In the genomic region with DNA sequence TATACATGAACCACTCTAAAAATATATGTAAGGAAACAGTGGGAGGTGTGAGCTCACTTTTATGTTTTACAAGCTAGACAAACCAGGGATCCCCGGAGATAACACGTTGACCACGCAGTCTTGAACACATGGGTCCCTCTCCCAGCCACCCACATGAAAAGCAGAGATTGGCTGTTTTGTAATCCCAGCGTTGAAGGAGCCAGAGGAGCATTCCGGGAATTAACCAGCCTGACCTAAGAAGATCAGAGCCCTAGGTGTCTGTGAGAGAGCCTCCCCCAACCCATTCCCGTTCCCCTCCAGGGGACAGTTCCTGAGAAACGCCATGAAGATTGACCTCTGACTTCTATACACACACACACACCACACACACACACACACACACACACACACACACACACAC, we compare ENCODE assay signal across 10 mouse cellular contexts. TPM values are rescaled to one million over a fixed set of nuclear protein-coding genes. Genes with fewer than 3 reads are reported as not detected.
DNase-seq lines count a peak whose midpoint lies in the region; ATAC-seq and TF ChIP-seq lines count a peak whose summit lies in the region.
"Had no signal": no experiment of that assay in that cellular context is flagged by ENCODE, and none has a peak within 500 bp of the region (broad histone marks: within the 10 kb centered on the region; RNA-seq: fewer than 3 reads in every experiment).

No protein-coding gene starts in this region.

- no peak overlapping the region for H3K27ac ChIP-seq in lung, embryonic 14.5 days (ENCODE audit: low read depth)
- no peak overlapping the region for H3K27ac ChIP-seq in embryonic facial prominence, embryonic 12.5 days
- no peak overlapping the region for H3K27ac ChIP-seq in intestine, embryonic 16.5 days (ENCODE audit: low read length)
- H3K27ac ChIP-seq in olfactory bulb, adult 2 months (ENCODE audit: insufficient read depth, low read depth, low read length): no peak overlapping the region

- peak overlapping the region; percentile 52 for H3K4me3 ChIP-seq in lung, embryonic 14.5 days (ENCODE audit: low read depth, low read length)
- peak overlapping the region; percentile 53 for H3K4me3 ChIP-seq in embryonic facial prominence, embryonic 12.5 days
- H3K4me3 ChIP-seq in intestine, embryonic 16.5 days (ENCODE audit: low read length): peak overlapping the region; percentile 60; the same call in 1 of the 2 replicates
- H3K4me3 ChIP-seq in olfactory bulb, adult 2 months (ENCODE audit: insufficient read depth, low read depth, low read length): peak overlapping the region; percentile 62

- H3K27me3 ChIP-seq in lung, embryonic 14.5 days (ENCODE audit: insufficient read depth, low read length): peaks cover 38% of the 10 kb centered on the region
- H3K27me3 ChIP-seq in embryonic facial prominence, embryonic 12.5 days: peaks cover 32% of the 10 kb centered on the region
- peaks cover 28% of the 10 kb centered on the region for H3K27me3 ChIP-seq in intestine, embryonic 16.5 days (replicated peaks; ENCODE audit: control insufficient read depth, insufficient read depth, low read length)

- no peaks in the 10 kb centered on the region for H3K9me3 ChIP-seq in lung, embryonic 14.5 days (ENCODE audit: low read depth, low read length)
- H3K9me3 ChIP-seq in embryonic facial prominence, embryonic 12.5 days: no peaks in the 10 kb centered on the region
- H3K9me3 ChIP-seq in intestine, embryonic 16.5 days (ENCODE audit: control insufficient read depth, low read length): no peaks in the 10 kb centered on the region

- DNase-seq in lung, embryonic 14.5 days: no peak
- DNase-seq in lung, adult 18-20 months: no peak
- DNase-seq in cerebellum, postnatal 4 days (ENCODE audit: low spot score in 2 of 2): no peak
- DNase-seq in urinary bladder, adult 2 months (ENCODE audit: low spot score): no peak
- DNase-seq in frontal cortex, postnatal 25 days (ENCODE audit: low spot score in 2 of 2): no peak
- DNase-seq: adrenal gland, adult 8-10 months; kidney, adult 8-10 months had no signal

- under 1% methylated on average over 7 of the region's 7 CpGs for WGBS in lung, embryonic 14.5 days
- 2% methylated on average over 7 of the region's 7 CpGs for WGBS in embryonic facial prominence, embryonic 12.5 days
- 2% methylated on average over 7 of the region's 7 CpGs for WGBS in intestine, embryonic 16.5 days
- under 1% methylated on average over 7 of the region's 7 CpGs for WGBS in olfactory bulb, adult 2 months

- H3K9ac ChIP-seq in lung, embryonic 14.5 days: 0 out of 2 replicates have a peak overlapping the region, but pooled peaks have one; percentile 54
- peak overlapping the region; percentile 61 for H3K9ac ChIP-seq in embryonic facial prominence, embryonic 12.5 days
- H3K9ac ChIP-seq in intestine, embryonic 16.5 days (ENCODE audit: low read depth, low read length): peak overlapping the region; percentile 67; the same call in 1 of the 2 replicates

- H3K4me2 ChIP-seq in lung, embryonic 14.5 days: peak overlapping the region; percentile 97
- peak overlapping the region; percentile 92 for H3K4me2 ChIP-seq in embryonic facial prominence, embryonic 12.5 days (replicated peaks)
- peak overlapping the region; percentile 99 for H3K4me2 ChIP-seq in intestine, embryonic 16.5 days (ENCODE audit: low read depth, low read length)

- no peak for TF ChIP-seq POLR2A in olfactory bulb, adult 2 months (IDR thresholded peaks at IDR 0.05; ENCODE audit: insufficient read depth, low read depth, low read length)

- H3K4me1 ChIP-seq in lung, embryonic 14.5 days (ENCODE audit: insufficient read depth): no peaks in the 10 kb centered on the region
- 0 out of 2 replicates have a peak, but pooled peaks cover 6% of the 10 kb centered on the region for H3K4me1 ChIP-seq in embryonic facial prominence, embryonic 12.5 days
- peaks cover 4% of the 10 kb centered on the region for H3K4me1 ChIP-seq in intestine, embryonic 16.5 days (ENCODE audit: control insufficient read depth, insufficient read depth, low read length)
- peaks cover 14% of the 10 kb centered on the region for H3K4me1 ChIP-seq in olfactory bulb, adult 2 months (ENCODE audit: control insufficient read depth, insufficient read depth, low read length)

- 0 out of 2 replicates have a peak, but pooled peaks have one; percentile 2 for ATAC-seq in lung, embryonic 14.5 days (ENCODE audit: insufficient read depth)
- ATAC-seq in embryonic facial prominence, embryonic 12.5 days (ENCODE audit: insufficient number of reproducible peaks, insufficient read depth, low FRiP score, low TSS enrichment): no peak
- 0 out of 2 replicates have a peak, but pooled peaks have one; percentile 27 for ATAC-seq in intestine, embryonic 16.5 days

- no peaks in the 10 kb centered on the region for H3K36me3 ChIP-seq in lung, embryonic 14.5 days (ENCODE audit: insufficient read depth)
- H3K36me3 ChIP-seq in embryonic facial prominence, embryonic 12.5 days: no peaks in the 10 kb centered on the region
- no peaks in the 10 kb centered on the region for H3K36me3 ChIP-seq in intestine, embryonic 16.5 days (ENCODE audit: control insufficient read depth, insufficient read depth, low read length)

- TF ChIP-seq CTCF in lung, embryonic 14.5 days (IDR thresholded peaks at IDR 0.05; ENCODE audit: low read depth): no peak
- no peak for TF ChIP-seq CTCF in olfactory bulb, adult 2 months (IDR thresholded peaks at IDR 0.05; ENCODE audit: insufficient read depth, low read depth, low read length)

RNA-seq across cellular contexts. Expression of gene Cdc20b, which starts 3.6 kb away (rescaled TPM):
- polyA plus RNA-seq in lung, embryonic 14.5 days (2014; fragmentation: Nextera tagmentation; extraction: Ambion mirVana): 0.28 TPM in 1 of 2 replicates, not detected in the other
- not detected in 2 replicates for polyA plus RNA-seq in embryonic facial prominence, embryonic 12.5 days (2016; fragmentation: Nextera tagmentation; extraction: Ambion mirVana)
- polyA plus RNA-seq in intestine, embryonic 16.5 days (2015; fragmentation: Nextera tagmentation; extraction: Ambion mirVana): not detected in 2 replicates
- polyA plus RNA-seq in olfactory bulb, adult 2 months (2012; ENCODE audit: insufficient read depth, insufficient read length, low replicate concordance, missing spikeins): not detected in 2 replicates
- polyA plus RNA-seq in urinary bladder, adult 2 months (2012; rRNA removed): not detected in 2 replicates

RNA-seq across cellular contexts. Expression of gene Gpx8, which starts 14.9 kb away (rescaled TPM):
- 159 and 170 TPM in 2 replicates for polyA plus RNA-seq in lung, embryonic 14.5 days (2014; fragmentation: Nextera tagmentation; extraction: Ambion mirVana)
- 152 and 164 TPM in 2 replicates for polyA plus RNA-seq in embryonic facial prominence, embryonic 12.5 days (2016; fragmentation: Nextera tagmentation; extraction: Ambion mirVana)
- 80.4 and 91.0 TPM in 2 replicates for polyA plus RNA-seq in intestine, embryonic 16.5 days (2015; fragmentation: Nextera tagmentation; extraction: Ambion mirVana)
- not detected in 2 replicates for polyA plus RNA-seq in olfactory bulb, adult 2 months (2012; ENCODE audit: insufficient read depth, insufficient read length, low replicate concordance, missing spikeins)
- 105 and 114 TPM in 2 replicates for polyA plus RNA-seq in urinary bladder, adult 2 months (2012; rRNA removed)

RNA-seq across cellular contexts. Expression of gene Mcidas, which starts 37.7 kb away (rescaled TPM):
- 1.1 and 2.2 TPM in 2 replicates for polyA plus RNA-seq in lung, embryonic 14.5 days (2014; fragmentation: Nextera tagmentation; extraction: Ambion mirVana)
- polyA plus RNA-seq in embryonic facial prominence, embryonic 12.5 days (2016; fragmentation: Nextera tagmentation; extraction: Ambion mirVana): 0.24 and 0.26 TPM in 2 replicates
- 0.05 TPM in 1 of 2 replicates, not detected in the other for polyA plus RNA-seq in intestine, embryonic 16.5 days (2015; fragmentation: Nextera tagmentation; extraction: Ambion mirVana)
- not detected in 2 replicates for polyA plus RNA-seq in olfactory bulb, adult 2 months (2012; ENCODE audit: insufficient read depth, insufficient read length, low replicate concordance, missing spikeins)
- polyA plus RNA-seq in urinary bladder, adult 2 months (2012; rRNA removed): 0.14 and 0.25 TPM in 2 replicates

RNA-seq across cellular contexts. Expression of gene Ccno, which starts 43.7 kb away (rescaled TPM):
- 5.2 and 5.8 TPM in 2 replicates for polyA plus RNA-seq in lung, embryonic 14.5 days (2014; fragmentation: Nextera tagmentation; extraction: Ambion mirVana)
- 0.53 and 0.79 TPM in 2 replicates for polyA plus RNA-seq in embryonic facial prominence, embryonic 12.5 days (2016; fragmentation: Nextera tagmentation; extraction: Ambion mirVana)
- 0.13 and 0.32 TPM in 2 replicates for polyA plus RNA-seq in intestine, embryonic 16.5 days (2015; fragmentation: Nextera tagmentation; extraction: Ambion mirVana)
- polyA plus RNA-seq in olfactory bulb, adult 2 months (2012; ENCODE audit: insufficient read depth, insufficient read length, low replicate concordance, missing spikeins): not detected in 2 replicates
- polyA plus RNA-seq in urinary bladder, adult 2 months (2012; rRNA removed): 0.57 and 0.67 TPM in 2 replicates
